Mouse (Mus musculus): ENCODE measurements around the gene Gm20388.

- TF ChIP-seq POLR2A (IDR thresholded peaks at IDR 0.05; ENCODE audit: insufficient read depth, low read depth, low read length), result no peak
- no peak for TF ChIP-seq CTCF (IDR thresholded peaks at IDR 0.05; ENCODE audit: insufficient read depth, low read depth, low read length)
Measured at GRCm38 (mm10) chr8:121047441-121047840, 1136.8 kb downstream of the Gm20388 start.

All from olfactory bulb, adult 2 months (tissue).